Mouse (Mus musculus) hindbrain, embryonic 13.5 days (tissue): ENCODE measurements around the gene C730034F03Rik. TPM values are rescaled to one million over a fixed set of nuclear protein-coding genes. Genes with fewer than 3 reads are reported as not detected.
"Not testable (repeated sequence)": the region's sequence is repeated elsewhere in the genome, so short reads cannot be mapped to it uniquely, and the experiment has no call there.

Source experiments
- ATAC-seq: fragments of 200-750 bp; cut with Nextera tagmentation; 2 replicates; pipeline ENCODE4 v1.8.0; 2017; ENCODE audit warnings: moderate TSS enrichment; ENCODE audit not compliant: low FRiP score
- H3K27ac ChIP-seq: fragments of 300-500 bp; sonication (generic); 2 replicates; pipeline ENCODE4 v1.5.1; 2015; ENCODE audit warnings: inconsistent platforms, mild to moderate bottlenecking, moderate library complexity
- H3K27me3 ChIP-seq: fragments of 300-500 bp; sonication (generic); 2 replicates; pipeline ENCODE4 v1.6.1; 2015; ENCODE audit warnings: mild to moderate bottlenecking, inconsistent platforms
- H3K36me3 ChIP-seq: fragments of 300-500 bp; sonication (generic); 2 replicates; pipeline ENCODE4 v1.6.1; 2015; ENCODE audit warnings: mild to moderate bottlenecking, inconsistent platforms
- H3K4me1 ChIP-seq: fragments of 300-500 bp; sonication (generic); replicated peaks from 2 replicates; pipeline ENCODE4 v1.6.1; 2015; ENCODE audit warnings: inconsistent platforms
- H3K4me2 ChIP-seq: fragments of 300-500 bp; sonication (generic); 2 replicates; pipeline ENCODE4 v1.6.1; 2015; ENCODE audit warnings: inconsistent platforms, mild to moderate bottlenecking, moderate library complexity
- H3K4me3 ChIP-seq: fragments of 300-500 bp; sonication (generic); 2 replicates; pipeline ENCODE4 v1.5.1; 2015; ENCODE audit warnings: mild to moderate bottlenecking, inconsistent platforms
- H3K9ac ChIP-seq: fragments of 300-500 bp; sonication (generic); 2 replicates; pipeline ENCODE4 v1.6.1; 2015; ENCODE audit warnings: mild to moderate bottlenecking, inconsistent platforms
- H3K9me3 ChIP-seq: fragments of 300-500 bp; sonication (generic); 2 replicates; pipeline ENCODE4 v1.6.1; 2016; ENCODE audit warnings: inconsistent platforms
- WGBS: fragments of 180-500 bp; shearing (Covaris S2); methylation state at CpG from one replicate; pipeline ENCODE4 v1.1.7; 2015; 5-methylcytosine and 5-hydroxymethylcytosine counted together
- polyA plus RNA-seq: library from polyadenylated mRNA; unstranded; fragments of >200 nt; fragmentation: Nextera tagmentation; extraction: Ambion mirVana; gene quantifications from 2 replicates; pipeline ENCODE4 v1.2.1, GENCODE M21; 2015

C730034F03Rik gene
- polyA plus RNA-seq, 1 experiment from 2014 or later: 5.4 TPM

DNA sequence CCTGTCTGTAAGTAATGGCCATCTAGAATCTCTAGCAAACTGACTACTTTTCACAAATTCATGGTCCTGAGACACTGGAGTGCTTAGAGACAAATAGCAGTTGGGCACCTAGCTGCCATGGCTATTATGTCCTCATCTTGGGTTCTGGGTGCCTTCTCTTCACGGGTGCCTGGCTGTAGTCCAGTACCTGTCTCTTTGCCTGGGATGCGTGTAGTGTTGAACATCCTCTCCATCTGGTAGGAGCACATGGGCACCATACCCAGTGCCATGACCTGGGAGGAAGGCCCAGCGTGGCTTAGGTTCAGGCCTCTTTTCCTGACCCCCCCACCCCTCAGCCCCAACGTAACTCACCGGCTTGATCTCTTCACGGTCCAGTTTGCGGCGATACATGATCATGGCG lies 7.5 kb upstream of the C730034F03Rik start:
- Histone ChIP-seq H3K36me3 (peaks cover 86% of the 10 kb centered on the region), H3K9me3 (no peaks in the 10 kb centered on the region), H3K4me2 (no peak overlapping the region), H3K27me3 (no peaks in the 10 kb centered on the region), H3K27ac (no peak overlapping the region), H3K4me1 (no peaks in the 10 kb centered on the region), H3K9ac (no peak overlapping the region), H3K4me3 (no peak overlapping the region)
- 92% methylated on average over 9 of the region's 9 CpGs for WGBS
- no peak for ATAC-seq

DNA sequence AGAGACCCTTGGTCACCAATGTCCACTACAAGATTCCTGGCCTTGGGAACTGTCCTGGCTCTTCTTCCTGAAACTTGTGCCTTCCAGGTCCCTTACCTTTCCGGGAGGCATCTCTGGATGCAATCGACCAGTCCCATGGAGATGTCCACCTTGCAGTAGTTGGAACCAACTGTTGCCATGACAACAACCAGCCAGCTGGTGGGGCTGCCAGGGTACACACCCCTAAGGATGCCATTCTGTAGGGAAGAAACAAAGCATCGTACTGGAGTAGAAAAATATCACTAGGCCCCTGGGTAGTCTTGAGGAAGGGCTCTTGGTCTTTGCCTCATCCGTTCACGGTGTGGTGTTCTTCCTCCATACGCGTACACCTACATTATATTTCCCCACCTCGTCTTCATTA lies 4.8 kb upstream of the C730034F03Rik start:
- Histone ChIP-seq H3K9me3 (no peaks in the 10 kb centered on the region), H3K9ac (no peak overlapping the region), H3K36me3 (peaks cover 69% of the 10 kb centered on the region)

DNA sequence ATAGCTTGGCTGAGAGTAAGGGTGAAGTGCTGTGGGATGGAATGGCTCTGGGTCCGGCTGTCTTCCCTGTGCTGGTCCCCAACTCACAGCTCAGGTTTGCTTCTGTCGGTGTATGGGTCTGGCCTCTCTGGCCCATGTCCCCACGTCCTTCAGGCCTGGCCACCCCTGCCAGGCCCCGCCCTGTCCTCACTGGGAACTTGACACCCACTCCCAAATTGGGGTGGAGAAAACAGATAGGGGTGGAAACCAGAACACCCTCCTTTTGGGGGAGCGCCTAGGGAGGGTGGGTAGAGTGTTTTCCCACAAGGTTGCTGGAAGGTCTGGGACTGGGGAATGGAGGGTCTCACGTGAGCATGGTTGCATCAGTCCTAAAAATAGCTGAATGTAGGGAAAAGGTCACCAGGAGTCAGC lies 3.7 kb upstream of the C730034F03Rik start, which contains the start of gene Cpt1b:
TSS of gene Cpt1b (minus strand) at position 153 of the 411 bp plus-strand sequence.
- Histone ChIP-seq H3K4me2 (no peak within 1 kb of the TSS), H3K27ac (no peak within 1 kb of the TSS), H3K4me1 (peaks cover 18% of the 10 kb centered on the region), H3K9me3 (no peaks in the 10 kb centered on the region), H3K27me3 (no peaks in the 10 kb centered on the region), H3K9ac (no peak within 1 kb of the TSS), H3K4me3 (no peak within 1 kb of the TSS), H3K36me3 (peaks cover 58% of the 10 kb centered on the region)
- 35% methylated on average over 6 of the region's 6 CpGs for WGBS
- no peak for ATAC-seq

More for the DNA sequence above, 4.8 kb upstream of the C730034F03Rik start:
- Histone ChIP-seq H3K4me3 (no peak overlapping the region), H3K4me1 (peaks cover 14% of the 10 kb centered on the region), H3K27ac (no peak overlapping the region), H3K4me2 (no peak overlapping the region), H3K27me3 (no peaks in the 10 kb centered on the region)
- ATAC-seq: no peak
- WGBS: 90% methylated on average over 8 of the region's 8 CpGs

GRCm38 (mm10) chr15:89426716-89427115 lies 2.7 kb upstream of the C730034F03Rik start:
- ATAC-seq: no peak
- 94% methylated on average over 10 of the region's 10 CpGs for WGBS

DNA sequence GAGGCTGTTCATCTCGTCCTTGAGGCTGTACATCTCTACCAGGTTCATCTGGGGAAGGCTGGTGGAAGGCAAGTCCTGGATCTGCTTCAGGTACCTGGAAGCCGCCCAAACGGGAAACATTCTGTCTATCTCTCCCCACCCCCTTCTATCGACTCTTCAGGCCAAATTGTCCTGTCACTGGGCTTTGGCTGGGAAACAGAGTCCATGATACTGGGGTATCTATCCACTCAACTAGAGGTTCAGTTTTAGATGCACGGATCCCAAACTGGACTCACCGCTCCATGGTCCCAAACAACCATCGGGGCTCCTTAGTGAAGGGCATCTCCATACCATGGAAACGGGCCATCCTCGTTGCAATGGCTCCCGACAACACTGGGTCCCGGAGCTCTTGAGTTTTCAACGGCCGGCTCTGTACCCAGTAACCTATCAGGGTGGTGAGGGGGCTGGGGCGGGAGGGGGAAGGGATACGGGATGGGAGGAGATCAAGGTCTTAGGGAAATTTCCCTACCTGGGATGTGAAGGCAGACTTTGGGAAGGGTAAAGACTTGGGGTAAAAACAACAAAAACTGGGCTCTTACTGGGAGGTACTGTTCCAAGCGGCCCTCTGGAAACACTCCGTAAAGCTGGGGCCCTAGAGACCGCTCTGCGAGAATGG lies 1.1 kb upstream of the C730034F03Rik start:
- H3K4me3 ChIP-seq: peak overlapping the region; percentile 78
- 87% methylated on average over 19 of the region's 19 CpGs for WGBS
- peak overlapping the region; percentile 90 for H3K4me2 ChIP-seq
- no peaks in the 10 kb centered on the region for H3K9me3 ChIP-seq
- H3K9ac ChIP-seq: peak overlapping the region; percentile 84
- no peaks in the 10 kb centered on the region for H3K27me3 ChIP-seq
- ATAC-seq: no peak
- H3K36me3 ChIP-seq: peaks cover 39% of the 10 kb centered on the region
- peaks cover 28% of the 10 kb centered on the region for H3K4me1 ChIP-seq
- 0 out of 2 replicates have a peak overlapping the region, but pooled peaks have one; percentile 98 for H3K27ac ChIP-seq

More at GRCm38 (mm10) chr15:89426716-89427115, 2.7 kb upstream of the C730034F03Rik start:
- Histone ChIP-seq H3K4me1 (peaks cover 28% of the 10 kb centered on the region), H3K4me3 (no peak overlapping the region), H3K27me3 (no peaks in the 10 kb centered on the region), H3K4me2 (no peak overlapping the region), H3K36me3 (peaks cover 51% of the 10 kb centered on the region), H3K27ac (no peak overlapping the region), H3K9ac (no peak overlapping the region), H3K9me3 (no peaks in the 10 kb centered on the region)

- Histone ChIP-seq H3K9ac (peak overlapping the region; percentile 84), H3K4me3 (peak overlapping the region; percentile 78), H3K4me2 (peak overlapping the region; percentile 90), H3K36me3 (peaks cover 33% of the 10 kb centered on the region), H3K27me3 (no peaks in the 10 kb centered on the region), H3K4me1 (peaks cover 28% of the 10 kb centered on the region), H3K9me3 (no peaks in the 10 kb centered on the region), H3K27ac (peak overlapping the region; percentile 98)
- 4% methylated on average over 22 of the region's 22 CpGs for WGBS
- peak; percentile 57 for ATAC-seq
Measured at GRCm38 (mm10) chr15:89428821-89429351, 503 bp upstream of the C730034F03Rik start.

DNA sequence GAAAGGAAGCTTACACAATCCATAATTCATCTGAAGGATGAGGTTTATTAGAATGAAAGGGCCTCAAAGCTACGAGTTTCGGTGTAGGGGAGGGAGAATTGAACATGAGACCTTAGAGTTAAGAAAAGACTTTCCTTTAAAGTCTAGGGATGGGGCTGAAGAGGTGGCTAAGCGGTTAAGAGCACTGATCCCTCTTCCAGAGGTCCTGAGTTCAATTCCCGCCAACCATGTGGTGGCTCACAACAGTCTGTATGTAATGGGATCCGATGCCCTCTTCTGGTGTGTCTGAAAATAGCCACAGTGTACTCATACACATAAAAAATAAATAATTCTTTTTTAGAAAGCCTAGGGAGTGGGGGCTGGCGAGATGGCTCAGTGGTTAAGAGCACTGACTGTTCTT lies 952 bp downstream of the C730034F03Rik start:
- peak overlapping the region; percentile 84 for H3K9ac ChIP-seq
- no peak for ATAC-seq
- 49% methylated on average over 6 of the region's 6 CpGs for WGBS

GRCm38 (mm10) chr15:89430771-89431170 lies 1.4 kb downstream of the C730034F03Rik start:
- ATAC-seq: not testable (repeated sequence)

More for the DNA sequence above, 952 bp downstream of the C730034F03Rik start:
- H3K4me3 ChIP-seq: peak overlapping the region; percentile 78
- H3K36me3 ChIP-seq: peaks cover 25% of the 10 kb centered on the region
- peak overlapping the region; percentile 98 for H3K27ac ChIP-seq
- H3K27me3 ChIP-seq: no peaks in the 10 kb centered on the region
- peaks cover 28% of the 10 kb centered on the region for H3K4me1 ChIP-seq
- peak overlapping the region; percentile 90 for H3K4me2 ChIP-seq
- no peaks in the 10 kb centered on the region for H3K9me3 ChIP-seq

DNA sequence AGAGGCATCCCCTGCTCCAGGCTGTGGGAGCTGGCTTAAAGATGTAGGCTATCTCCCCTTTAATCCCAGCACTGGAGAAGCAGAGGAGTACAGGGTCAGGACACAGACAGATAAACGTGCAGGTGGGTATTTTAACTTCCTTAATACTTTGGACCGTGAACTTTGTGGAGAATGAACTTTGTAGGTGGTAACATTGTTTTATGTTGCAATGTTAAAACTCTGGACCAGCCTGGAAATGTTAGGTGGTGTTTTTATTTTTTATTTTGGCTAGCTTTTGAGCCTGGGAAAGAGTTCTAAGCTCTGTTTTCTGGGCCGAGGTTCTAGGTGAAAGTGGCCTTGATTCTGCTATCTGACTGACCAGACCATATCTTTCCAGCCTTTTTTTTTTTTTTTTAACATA lies 1.9 kb downstream of the C730034F03Rik start:
- H3K9ac ChIP-seq: no peak overlapping the region

More at GRCm38 (mm10) chr15:89430771-89431170, 1.4 kb downstream of the C730034F03Rik start:
- not testable (repeated sequence) for H3K4me3 ChIP-seq, H3K27ac ChIP-seq, H3K9ac ChIP-seq, H3K9me3 ChIP-seq, H3K27me3 ChIP-seq
- Histone ChIP-seq H3K4me2 (peak overlapping the region; percentile 90), H3K4me1 (peaks cover 28% of the 10 kb centered on the region), H3K36me3 (peaks cover 22% of the 10 kb centered on the region)
- WGBS: 79% methylated on average over 9 of the region's 9 CpGs

DNA sequence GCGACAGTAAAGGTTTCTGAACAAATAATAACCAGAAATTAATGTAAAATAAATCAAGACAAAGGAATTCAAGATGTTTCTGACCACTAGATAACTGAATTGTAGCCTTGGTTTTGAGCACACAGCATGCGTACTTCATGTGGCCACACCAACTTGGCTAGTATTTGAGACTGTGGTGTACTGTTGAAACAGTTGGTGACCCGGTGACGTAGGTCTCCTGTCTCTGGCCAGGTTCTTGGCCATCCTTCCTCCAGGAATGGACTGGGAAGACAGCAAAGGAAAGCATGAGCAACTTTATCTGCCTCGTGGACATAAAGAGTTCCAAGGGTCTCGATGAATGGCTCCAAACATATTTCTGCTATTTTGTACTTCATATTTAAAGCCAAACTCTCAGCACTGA lies 2.4 kb downstream of the C730034F03Rik start:
- no peak overlapping the region for H3K9ac ChIP-seq
- H3K4me1 ChIP-seq: peaks cover 28% of the 10 kb centered on the region
- H3K9me3 ChIP-seq: no peaks in the 10 kb centered on the region
- peaks cover 11% of the 10 kb centered on the region for H3K36me3 ChIP-seq
- 91% methylated on average over 6 of the region's 6 CpGs for WGBS
- no peak overlapping the region for H3K4me2 ChIP-seq
- no peak overlapping the region for H3K4me3 ChIP-seq
- H3K27me3 ChIP-seq: no peaks in the 10 kb centered on the region
- H3K27ac ChIP-seq: no peak overlapping the region
- ATAC-seq: no peak

More for the DNA sequence above, 1.9 kb downstream of the C730034F03Rik start:
- Histone ChIP-seq H3K4me2 (no peak overlapping the region), H3K27me3 (no peaks in the 10 kb centered on the region), H3K9me3 (no peaks in the 10 kb centered on the region), H3K27ac (no peak overlapping the region), H3K4me3 (no peak overlapping the region), H3K36me3 (peaks cover 17% of the 10 kb centered on the region), H3K4me1 (peaks cover 28% of the 10 kb centered on the region)
- WGBS: 94% methylated on average over 3 of the region's 3 CpGs
- ATAC-seq: no peak

GRCm38 (mm10) chr15:89432946-89433345 lies 3.6 kb downstream of the C730034F03Rik start:
- no peak for ATAC-seq
- no peak overlapping the region for H3K4me3 ChIP-seq
- 74% methylated on average over 4 of the region's 4 CpGs for WGBS
- H3K4me1 ChIP-seq: peaks cover 24% of the 10 kb centered on the region
- no peak overlapping the region for H3K4me2 ChIP-seq
- no peaks in the 10 kb centered on the region for H3K9me3 ChIP-seq
- H3K27ac ChIP-seq: no peak overlapping the region
- no peaks in the 10 kb centered on the region for H3K36me3 ChIP-seq
- no peaks in the 10 kb centered on the region for H3K27me3 ChIP-seq
- no peak overlapping the region for H3K9ac ChIP-seq

- Histone ChIP-seq H3K36me3 (no peaks in the 10 kb centered on the region), H3K27me3 (no peaks in the 10 kb centered on the region), H3K9ac (no peak overlapping the region), H3K4me1 (peaks cover 14% of the 10 kb centered on the region), H3K9me3 (no peaks in the 10 kb centered on the region), H3K4me2 (no peak overlapping the region), H3K4me3 (no peak overlapping the region), H3K27ac (no peak overlapping the region)
- ATAC-seq: no peak
- 68% methylated on average over 3 of the region's 3 CpGs for WGBS
Measured at GRCm38 (mm10) chr15:89434136-89434535, 4.7 kb downstream of the C730034F03Rik start.

DNA sequence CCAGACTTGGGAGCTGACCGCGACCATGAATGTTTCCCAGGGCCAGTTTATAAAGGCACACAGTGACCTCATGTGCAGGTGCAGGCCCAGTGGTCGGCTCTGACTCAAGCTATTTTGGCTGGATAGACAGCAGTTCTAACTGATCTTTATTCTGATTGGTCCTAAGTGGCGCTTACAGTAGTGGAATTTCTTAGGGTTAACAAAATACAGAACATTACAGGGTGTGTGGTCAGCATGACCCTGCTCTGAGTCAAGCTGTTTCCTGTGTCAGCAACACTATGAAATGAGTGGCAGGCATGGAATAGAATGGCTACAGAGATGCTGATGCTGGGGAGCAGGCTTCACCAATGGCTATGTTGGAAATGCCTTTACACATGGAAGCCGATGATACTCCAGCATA lies 6.5 kb downstream of the C730034F03Rik start:
- no peak overlapping the region for H3K4me2 ChIP-seq
- H3K9ac ChIP-seq: no peak overlapping the region
- H3K4me1 ChIP-seq: peaks cover 8% of the 10 kb centered on the region; the same call in 1 of the 2 replicates
- H3K27me3 ChIP-seq: no peaks in the 10 kb centered on the region
- H3K27ac ChIP-seq: no peak overlapping the region
- no peaks in the 10 kb centered on the region for H3K9me3 ChIP-seq
- no peak for ATAC-seq
- H3K36me3 ChIP-seq: no peaks in the 10 kb centered on the region
- no peak overlapping the region for H3K4me3 ChIP-seq
- 91% methylated on average over 5 of the region's 5 CpGs for WGBS
